Mouse (Mus musculus): ENCODE data around the gene Hnrnpd.

GRCm38 (mm10) chr5:99959960-99960359 is 18.8 kb downstream of the Hnrnpd start:
- no peak for TF ChIP-seq CTCF (IDR thresholded peaks at IDR 0.05; ENCODE audit: low read depth)
- TF ChIP-seq EP300 (IDR thresholded peaks at IDR 0.05; ENCODE audit: low read depth), result no peak
